Mouse (Mus musculus) forebrain, embryonic 14.5 days (tissue): Measurements from ENCODE around the gene Zfp335. TPM values are rescaled to one million over a fixed set of nuclear protein-coding genes. Genes with fewer than 3 reads are reported as not detected.

ENCODE experiments used
- ATAC-seq: fragments of 200-750 bp; cut with Nextera tagmentation; 2 replicates; pipeline ENCODE4 v1.8.0; 2017; ENCODE audit warnings: mild to moderate bottlenecking, moderate library complexity
- DNase-seq: peaks from one replicate; pipeline ENCODE4 v3.0.0-alpha.2; 2015; ENCODE audit warnings: low spot score
- H3K27ac ChIP-seq: fragments of 300-500 bp; sonication (generic); 2 replicates; pipeline ENCODE4 v1.5.1; 2014; ENCODE audit warnings: low read depth, mild to moderate bottlenecking, control low read depth, low read length, moderate library complexity
- H3K27me3 ChIP-seq: fragments of 300-500 bp; sonication (generic); replicated peaks from 2 replicates; pipeline ENCODE4 v1.6.1; 2014; ENCODE audit warnings: low read length, control low read depth, mixed read lengths; ENCODE audit not compliant: control insufficient read depth, insufficient read depth
- H3K36me3 ChIP-seq: fragments of 300-500 bp; sonication (generic); 2 replicates; pipeline ENCODE4 v1.6.1; 2014; ENCODE audit warnings: low read length, control low read depth; ENCODE audit not compliant: control insufficient read depth, insufficient read depth
- H3K4me1 ChIP-seq: fragments of 300-500 bp; sonication (generic); 2 replicates; pipeline ENCODE4 v1.6.1; 2014; ENCODE audit warnings: antibody characterized with exemption, low read length, control low read depth; ENCODE audit not compliant: control insufficient read depth, insufficient read depth
- H3K4me2 ChIP-seq: fragments of 300-500 bp; sonication (generic); 2 replicates; pipeline ENCODE4 v1.6.1; 2014; ENCODE audit warnings: mild to moderate bottlenecking, control low read depth, low read length
- H3K4me3 ChIP-seq: fragments of 300-500 bp; sonication (generic); 2 replicates; pipeline ENCODE4 v1.5.1; 2014; ENCODE audit warnings: low read depth, low read length, control low read depth
- H3K9ac ChIP-seq: fragments of 300-500 bp; sonication (generic); 2 replicates; pipeline ENCODE4 v1.6.1; 2014; ENCODE audit warnings: mild to moderate bottlenecking, low read length, control low read depth, moderate library complexity
- H3K9me3 ChIP-seq: fragments of 300-500 bp; sonication (generic); replicated peaks from 2 replicates; pipeline ENCODE4 v1.6.1; 2016; ENCODE audit warnings: low read length, control low read depth, mixed read lengths; ENCODE audit not compliant: control insufficient read depth
- WGBS: fragments of 180-500 bp; shearing (Covaris S2); extraction: QIAGEN DNeasy Blood & Tissue Kit; methylation state at CpG from one replicate; pipeline ENCODE4 v1.1.7; 2014; 5-methylcytosine and 5-hydroxymethylcytosine counted together
- polyA plus RNA-seq: library from polyadenylated mRNA; unstranded; fragments of >200 nt; fragmentation: Nextera tagmentation; extraction: Ambion mirVana; gene quantifications from 2 replicates; pipeline ENCODE4 v1.2.1, GENCODE M21; 2014

Gene Zfp335
- polyA plus RNA-seq, 1 experiment from 2014 or later: 8.9 TPM

DNA sequence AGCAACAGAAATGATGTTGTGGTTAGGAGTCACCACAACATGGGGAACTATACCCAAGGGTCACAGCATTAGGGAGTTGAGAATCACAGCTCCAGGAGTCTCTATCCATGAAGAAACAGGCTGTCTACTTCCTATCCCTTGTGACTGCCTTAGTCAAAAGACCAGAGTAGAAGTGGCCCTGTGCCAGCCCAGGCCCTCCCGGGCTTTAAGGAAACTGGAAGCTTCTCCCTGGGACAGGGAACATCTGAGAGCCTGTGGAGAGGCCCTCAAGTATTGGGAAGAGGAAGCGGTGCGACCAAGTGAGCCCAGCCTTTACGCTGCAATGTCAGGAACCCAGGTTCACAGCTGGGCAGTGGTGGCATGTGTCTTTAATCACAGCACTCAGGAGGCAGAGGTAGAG lies 24.4 kb upstream of the Zfp335 start:
- H3K9ac ChIP-seq: no peak overlapping the region
- no peak overlapping the region for H3K4me3 ChIP-seq
- ATAC-seq: no peak
- no peak for DNase-seq
- 76% methylated on average over 4 of the region's 4 CpGs for WGBS
- no peak overlapping the region for H3K27ac ChIP-seq
- no peaks in the 10 kb centered on the region for H3K9me3 ChIP-seq
- H3K4me2 ChIP-seq: no peak overlapping the region
- peaks cover 4% of the 10 kb centered on the region; the same call in 1 of the 2 replicates for H3K27me3 ChIP-seq
- no peaks in the 10 kb centered on the region for H3K36me3 ChIP-seq
- peaks cover 12% of the 10 kb centered on the region; the same call in 1 of the 2 replicates for H3K4me1 ChIP-seq

DNA sequence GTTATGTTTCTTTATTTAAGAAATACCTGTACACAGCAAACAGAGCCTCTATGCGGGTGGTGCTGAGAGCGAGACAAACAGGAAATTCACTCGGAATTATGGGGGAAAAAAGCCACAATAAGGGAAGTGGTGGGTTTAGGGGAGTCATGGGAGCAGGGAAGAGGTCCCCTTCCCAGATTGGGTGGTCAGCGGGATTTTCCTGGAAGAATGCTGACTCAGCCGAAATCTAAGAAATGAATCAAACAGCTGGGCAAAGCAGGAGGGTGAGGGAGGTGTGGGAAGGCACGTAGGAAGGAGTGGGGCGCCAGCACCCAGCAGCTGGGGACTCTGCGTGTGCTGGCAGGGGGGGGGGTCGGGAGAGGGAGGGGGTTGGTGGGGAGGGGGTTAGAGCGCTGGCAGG lies 22.0 kb upstream of the Zfp335 start:
- WGBS: 51% methylated on average over 9 of the region's 10 CpGs
- Histone ChIP-seq H3K9ac (no peak overlapping the region), H3K27ac (no peak overlapping the region)

DNA sequence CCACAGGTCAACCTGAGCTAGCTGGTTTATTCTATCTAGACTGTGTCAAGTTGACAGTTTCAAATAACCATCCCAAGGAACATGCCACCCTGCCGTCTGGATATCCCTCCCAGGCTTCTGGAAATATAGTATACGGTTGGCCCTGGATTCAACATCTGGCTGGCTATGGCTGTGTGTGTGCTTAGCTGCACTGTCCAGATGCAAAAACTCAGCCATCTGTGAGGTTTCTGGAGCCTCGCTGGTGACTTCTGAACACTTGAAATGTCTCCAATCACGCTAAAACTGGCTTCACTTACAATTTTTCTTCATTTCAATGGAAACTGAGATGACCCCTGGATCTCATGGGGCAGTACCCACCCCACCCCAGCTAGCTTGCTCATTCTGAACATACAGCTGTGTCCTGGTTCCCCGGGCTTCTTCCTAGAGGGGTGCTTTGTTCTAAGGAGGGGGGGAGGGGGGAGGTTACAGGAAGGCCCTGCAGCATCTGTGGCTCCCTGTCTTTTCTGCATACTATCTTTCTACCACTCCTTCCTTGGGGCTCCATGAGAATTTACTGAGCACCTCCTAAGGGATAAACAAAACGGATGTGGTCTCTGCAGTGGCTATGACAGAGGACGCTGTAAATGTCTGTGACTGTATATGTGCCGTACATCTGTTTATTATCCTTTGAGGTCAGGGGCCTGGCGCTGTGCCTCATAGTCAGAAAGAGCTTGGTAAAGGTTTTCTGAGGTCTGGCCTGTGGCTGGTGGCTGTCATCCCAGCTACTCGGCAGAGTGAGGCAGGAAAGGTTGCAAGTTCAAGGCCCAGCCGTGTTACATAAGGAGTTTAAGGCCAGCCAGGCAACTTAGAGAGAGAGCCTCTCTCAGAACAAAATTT lies 19.4 kb upstream of the Zfp335 start:
- ATAC-seq (no peak), DNase-seq (no peak)
- no peaks in the 10 kb centered on the region for H3K9me3 ChIP-seq
- H3K4me2 ChIP-seq: no peak overlapping the region
- 78% methylated on average over 11 of the region's 11 CpGs for WGBS
- H3K4me1 ChIP-seq: no peaks in the 10 kb centered on the region
- H3K27me3 ChIP-seq: no peaks in the 10 kb centered on the region
- no peaks in the 10 kb centered on the region for H3K36me3 ChIP-seq
- H3K9ac ChIP-seq: no peak overlapping the region
- no peak overlapping the region for H3K4me3 ChIP-seq
- no peak overlapping the region for H3K27ac ChIP-seq

More for the DNA sequence above, 22.0 kb upstream of the Zfp335 start:
- Histone ChIP-seq H3K4me2 (no peak overlapping the region), H3K9me3 (no peaks in the 10 kb centered on the region), H3K4me1 (peaks cover 4% of the 10 kb centered on the region; the same call in 1 of the 2 replicates), H3K27me3 (0 out of 2 replicates have a peak, but pooled peaks cover 4% of the 10 kb centered on the region), H3K4me3 (no peak overlapping the region), H3K36me3 (no peaks in the 10 kb centered on the region)
- ATAC-seq: no peak
- DNase-seq: no peak

GRCm38 (mm10) chr2:164924100-164924857 lies 12.7 kb upstream of the Zfp335 start:
- no peak overlapping the region for H3K9ac ChIP-seq
- DNase-seq (peak; percentile 91), ATAC-seq (peak; percentile 88)
- no peaks in the 10 kb centered on the region for H3K9me3 ChIP-seq
- H3K27ac ChIP-seq: no peak overlapping the region
- peaks cover 5% of the 10 kb centered on the region; the same call in 1 of the 2 replicates for H3K4me1 ChIP-seq
- 28% methylated on average over 11 of the region's 11 CpGs for WGBS
- no peaks in the 10 kb centered on the region for H3K27me3 ChIP-seq
- peaks cover 8% of the 10 kb centered on the region for H3K36me3 ChIP-seq
- H3K4me3 ChIP-seq: no peak overlapping the region
- no peak overlapping the region for H3K4me2 ChIP-seq

- DNase-seq: no peak
- no peak for ATAC-seq
- H3K9me3 ChIP-seq: no peaks in the 10 kb centered on the region
- H3K27me3 ChIP-seq: no peaks in the 10 kb centered on the region
- H3K4me2 ChIP-seq: no peak overlapping the region
- no peak overlapping the region for H3K9ac ChIP-seq
- no peak overlapping the region for H3K4me3 ChIP-seq
- H3K4me1 ChIP-seq: peaks cover 5% of the 10 kb centered on the region; the same call in 1 of the 2 replicates
- no peak overlapping the region for H3K27ac ChIP-seq
- H3K36me3 ChIP-seq: peaks cover 11% of the 10 kb centered on the region
- WGBS: 83% methylated on average over 4 of the region's 4 CpGs
These were observed 11.7 kb upstream of the Zfp335 start for GRCm38 (mm10) chr2:164923291-164923690.

DNA sequence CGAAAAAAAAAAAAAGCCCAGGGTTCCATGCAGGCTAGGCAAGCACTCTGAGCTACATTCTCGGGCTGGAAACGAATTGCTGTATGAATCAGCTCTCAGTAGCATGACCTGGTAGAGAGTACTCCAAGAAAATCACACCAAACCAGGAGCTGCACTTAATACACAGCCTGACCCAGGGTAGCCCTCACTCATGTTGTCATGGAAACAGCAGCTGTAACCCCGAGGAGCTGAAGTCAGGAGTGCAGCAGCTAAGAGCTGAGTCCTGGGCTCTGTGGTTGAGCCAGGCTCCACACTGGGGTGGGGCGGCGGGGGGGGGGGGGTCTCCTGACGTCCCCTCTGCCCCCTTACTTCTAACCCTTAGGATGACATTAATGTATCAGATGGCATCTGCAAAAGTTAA lies 10.4 kb upstream of the Zfp335 start:
- no peak for DNase-seq
- WGBS: 63% methylated on average over 7 of the region's 7 CpGs
- no peak overlapping the region for H3K4me3 ChIP-seq
- peaks cover 11% of the 10 kb centered on the region for H3K36me3 ChIP-seq
- H3K4me1 ChIP-seq: peaks cover 5% of the 10 kb centered on the region; the same call in 1 of the 2 replicates
- no peaks in the 10 kb centered on the region for H3K9me3 ChIP-seq
- no peak overlapping the region for H3K4me2 ChIP-seq
- no peak for ATAC-seq
- no peaks in the 10 kb centered on the region for H3K27me3 ChIP-seq
- H3K9ac ChIP-seq: no peak overlapping the region
- no peak overlapping the region for H3K27ac ChIP-seq

- Histone ChIP-seq H3K9ac (no peak overlapping the region), H3K27me3 (no peaks in the 10 kb centered on the region), H3K4me3 (no peak overlapping the region), H3K36me3 (peaks cover 11% of the 10 kb centered on the region), H3K9me3 (no peaks in the 10 kb centered on the region), H3K4me2 (no peak overlapping the region), H3K27ac (no peak overlapping the region), H3K4me1 (0 out of 2 replicates have a peak, but pooled peaks cover under 1% of the 10 kb centered on the region)
- WGBS: 64% methylated on average over 4 of the region's 5 CpGs
- DNase-seq (peak; percentile 56), ATAC-seq (0 out of 2 replicates have a peak, but pooled peaks have one; percentile 2)
These were observed 6.8 kb upstream of the Zfp335 start for GRCm38 (mm10) chr2:164918325-164918724.

DNA sequence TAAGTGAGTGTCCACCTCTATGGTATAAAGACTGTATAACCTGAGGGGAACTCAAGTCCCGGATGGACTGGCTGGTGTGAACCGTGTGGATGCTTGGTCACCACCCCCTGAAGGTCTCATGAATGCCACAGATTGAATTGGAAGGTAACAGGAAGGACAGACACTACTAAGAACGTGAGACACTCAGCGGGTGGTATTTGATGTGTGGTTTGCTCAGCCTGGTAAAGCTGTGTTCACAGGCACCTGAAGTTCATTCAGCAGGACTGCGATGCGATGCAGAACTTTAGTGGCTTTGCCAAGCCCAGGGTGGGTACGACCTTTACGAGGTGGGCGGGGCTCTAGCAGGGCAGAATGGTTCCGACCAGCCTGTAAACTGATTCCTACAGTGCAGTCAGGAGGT lies 5.8 kb upstream of the Zfp335 start:
- H3K27ac ChIP-seq: no peak overlapping the region
- no peak overlapping the region for H3K4me2 ChIP-seq
- no peak overlapping the region for H3K4me3 ChIP-seq
- H3K9ac ChIP-seq: no peak overlapping the region
- H3K4me1 ChIP-seq: peaks cover 2% of the 10 kb centered on the region; the same call in 1 of the 2 replicates
- WGBS: 68% methylated on average over 10 of the region's 10 CpGs
- ATAC-seq (no peak), DNase-seq (no peak)
- H3K9me3 ChIP-seq: no peaks in the 10 kb centered on the region
- H3K36me3 ChIP-seq: peaks cover 11% of the 10 kb centered on the region
- H3K27me3 ChIP-seq: no peaks in the 10 kb centered on the region
